Mouse (Mus musculus): ENCODE results near the gene Vwc2l.

GRCm38 (mm10) chr1:70902311-70902710 is 176.8 kb downstream of the Vwc2l start:
- no peak for TF ChIP-seq CTCF (IDR thresholded peaks at IDR 0.05)
- TF ChIP-seq EP300 (IDR thresholded peaks at IDR 0.05): no peak

Data from lung, postnatal 0 days (tissue).